Mouse (Mus musculus): ENCODE measurements at regions not wholly inside any gene's neighbourhood (a gene's known extent, or its start where the extent isn't known, plus 50 kb on each side); places are given as distances from the start of the nearest gene placed in this dataset.
"Not testable (repeated sequence)": the region's sequence is repeated elsewhere in the genome, so short reads cannot be mapped to it uniquely, and the experiment has no call there.

DNA sequence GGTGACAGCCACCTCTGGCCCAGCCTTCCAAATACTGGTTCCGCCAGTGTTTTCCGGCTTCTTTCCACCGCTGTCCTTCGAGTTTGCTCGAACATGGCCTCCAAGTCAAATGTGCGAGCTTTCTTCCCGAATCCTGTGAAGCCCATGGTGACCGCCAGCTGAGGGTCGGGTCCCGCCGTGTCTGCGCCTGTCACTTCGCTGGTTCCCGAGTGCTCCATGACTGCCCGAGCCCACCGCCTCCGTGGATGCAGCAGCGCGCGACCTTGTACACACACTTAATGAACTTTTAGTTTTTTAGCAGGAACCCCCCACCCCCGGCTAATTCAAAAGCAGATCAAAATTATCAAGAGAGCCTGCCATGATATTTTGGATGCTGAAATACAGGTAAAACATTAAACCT is 153.2 kb upstream of the Pmfbp1 start:
- not testable (repeated sequence) for H3K9ac ChIP-seq (replicated peaks; ENCODE audit: low read depth, low read length); H3K27me3 ChIP-seq (ENCODE audit: control insufficient read depth, insufficient read depth, low read length); H3K4me2 ChIP-seq (ENCODE audit: low read depth, low read length); H3K4me1 ChIP-seq (ENCODE audit: control insufficient read depth, insufficient read depth, low read length); H3K9me3 ChIP-seq (ENCODE audit: control insufficient read depth, low read length); H3K4me3 ChIP-seq (ENCODE audit: low read depth, low read length); H3K27ac ChIP-seq (ENCODE audit: low read depth, low read length); H3K36me3 ChIP-seq (ENCODE audit: control insufficient read depth, insufficient read depth, low read length); ATAC-seq (ENCODE audit: low read depth)
- 87% methylated on average over 21 of the region's 21 CpGs for WGBS

DNA sequence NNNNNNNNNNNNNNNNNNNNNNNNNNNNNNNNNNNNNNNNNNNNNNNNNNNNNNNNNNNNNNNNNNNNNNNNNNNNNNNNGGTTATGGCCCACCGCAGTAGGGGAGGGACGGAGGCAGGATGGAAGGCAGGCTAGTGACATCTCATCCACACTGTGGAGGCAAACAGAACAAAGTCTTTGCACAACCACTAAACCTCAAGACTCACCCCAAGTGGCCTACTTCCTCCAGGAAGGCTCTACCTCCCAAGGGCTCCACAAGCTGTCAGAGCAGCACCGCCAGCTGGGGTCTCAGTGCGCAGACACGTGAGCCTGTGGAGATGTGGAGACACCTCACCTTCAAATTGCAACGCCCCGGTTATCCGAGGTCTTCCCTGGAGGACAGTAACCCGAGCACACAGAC is 138.7 kb upstream of the Pmfbp1 start:
- Histone ChIP-seq H3K4me1 (ENCODE audit: control insufficient read depth, insufficient read depth, low read length) (peaks cover 29% of the 10 kb centered on the region), H3K4me3 (ENCODE audit: low read depth, low read length) (no peak overlapping the region), H3K27me3 (ENCODE audit: control insufficient read depth, insufficient read depth, low read length) (no peaks in the 10 kb centered on the region), H3K36me3 (ENCODE audit: control insufficient read depth, insufficient read depth, low read length) (no peaks in the 10 kb centered on the region), H3K27ac (ENCODE audit: low read depth, low read length) (no peak overlapping the region), H3K9me3 (ENCODE audit: control insufficient read depth, low read length) (no peaks in the 10 kb centered on the region), H3K4me2 (ENCODE audit: low read depth, low read length) (no peak overlapping the region), H3K9ac (replicated peaks; ENCODE audit: low read depth, low read length) (no peak overlapping the region)
- WGBS: 81% methylated on average over 9 of the region's 9 CpGs
- ATAC-seq (ENCODE audit: low read depth): no peak

DNA sequence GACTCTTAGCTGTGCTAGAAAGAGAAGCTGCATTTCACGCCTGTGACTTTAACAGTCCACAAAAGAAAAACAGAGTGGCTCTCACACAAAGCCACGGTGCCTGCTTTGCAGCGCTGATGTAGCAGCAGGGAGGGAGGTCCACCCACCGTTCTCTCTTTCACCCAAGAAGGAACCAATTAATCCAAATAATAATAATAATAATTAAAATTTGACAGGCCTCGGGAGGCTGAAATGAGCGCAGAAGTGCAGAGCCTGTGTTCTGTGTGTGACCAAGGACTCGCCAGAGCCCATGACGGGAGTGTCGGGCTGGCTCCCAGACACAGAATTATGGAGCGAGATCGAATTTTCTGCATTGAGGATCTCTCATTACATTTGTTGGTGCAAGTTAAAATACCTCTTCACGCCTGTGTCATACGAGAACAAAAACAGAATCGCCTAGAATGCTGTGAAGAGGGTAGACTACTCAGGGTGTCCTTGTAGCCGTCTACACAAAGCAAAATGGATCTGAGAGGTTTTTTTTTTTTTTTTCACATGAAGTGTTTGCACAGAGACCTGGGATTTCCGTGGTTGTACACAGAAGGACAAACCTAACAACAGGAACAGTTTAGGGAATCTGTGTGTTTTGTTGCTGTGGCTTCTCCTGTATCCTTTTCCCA is 134.3 kb upstream of the Pmfbp1 start:
- H3K9me3 ChIP-seq (ENCODE audit: control insufficient read depth, low read length): no peaks in the 10 kb centered on the region

DNA sequence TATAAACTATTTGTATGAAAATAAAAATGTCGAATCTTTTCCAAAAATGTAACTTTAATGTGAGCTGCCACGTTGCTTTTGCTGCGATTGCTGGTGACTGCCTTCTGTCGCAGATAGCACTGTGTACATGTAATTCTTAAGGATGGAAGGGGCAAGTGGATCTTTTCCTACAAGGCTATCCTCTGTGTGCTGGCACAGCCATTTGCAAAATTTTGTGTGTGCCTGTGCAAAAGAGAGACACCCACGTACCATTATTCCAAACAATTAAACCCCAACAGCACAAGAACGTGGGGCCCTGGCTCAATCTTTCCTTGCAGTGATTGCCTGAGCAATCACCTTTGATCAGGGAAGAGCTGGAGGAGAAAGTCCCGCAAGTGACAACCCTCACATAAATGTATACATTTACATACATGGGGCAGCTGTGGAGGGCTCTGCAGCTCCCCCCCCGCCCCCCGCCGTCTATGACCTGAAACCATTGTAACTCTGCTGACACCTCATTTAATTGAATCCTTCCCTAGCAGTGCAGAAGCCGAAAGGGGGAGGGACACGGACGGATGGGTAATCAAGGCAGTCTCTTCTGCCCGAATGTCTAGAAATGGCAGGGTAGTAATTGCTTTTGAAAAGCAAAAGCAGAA is 133.6 kb upstream of the Pmfbp1 start:
- Histone ChIP-seq H3K4me2 (ENCODE audit: low read depth, low read length) (peak overlapping the region; percentile 52), H3K36me3 (ENCODE audit: control insufficient read depth, insufficient read depth, low read length) (no peaks in the 10 kb centered on the region), H3K4me3 (ENCODE audit: low read depth, low read length) (no peak overlapping the region), H3K9me3 (ENCODE audit: control insufficient read depth, low read length) (no peaks in the 10 kb centered on the region), H3K27me3 (ENCODE audit: control insufficient read depth, insufficient read depth, low read length) (no peaks in the 10 kb centered on the region), H3K4me1 (ENCODE audit: control insufficient read depth, insufficient read depth, low read length) (peaks cover 23% of the 10 kb centered on the region), H3K27ac (ENCODE audit: low read depth, low read length) (peak overlapping the region; percentile 94), H3K9ac (replicated peaks; ENCODE audit: low read depth, low read length) (peak overlapping the region; percentile 60; the same call in 1 of the 2 replicates)
- peak; percentile 55 for ATAC-seq (ENCODE audit: low read depth)
- 9% methylated on average over 14 of the region's 14 CpGs for WGBS

More for the DNA sequence above, 134.3 kb upstream of the Pmfbp1 start:
- Histone ChIP-seq H3K27ac (ENCODE audit: low read depth, low read length) (peak overlapping the region; percentile 94), H3K27me3 (ENCODE audit: control insufficient read depth, insufficient read depth, low read length) (no peaks in the 10 kb centered on the region), H3K9ac (replicated peaks; ENCODE audit: low read depth, low read length) (peak overlapping the region; percentile 60), H3K4me1 (ENCODE audit: control insufficient read depth, insufficient read depth, low read length) (peaks cover 23% of the 10 kb centered on the region), H3K4me3 (ENCODE audit: low read depth, low read length) (peak overlapping the region; percentile 9; the same call in 1 of the 2 replicates), H3K4me2 (ENCODE audit: low read depth, low read length) (peak overlapping the region; percentile 52), H3K36me3 (ENCODE audit: control insufficient read depth, insufficient read depth, low read length) (no peaks in the 10 kb centered on the region)
- 7% methylated on average over 16 of the region's 16 CpGs for WGBS
- peak; percentile 42; the same call in 1 of the 2 replicates for ATAC-seq (ENCODE audit: low read depth)

DNA sequence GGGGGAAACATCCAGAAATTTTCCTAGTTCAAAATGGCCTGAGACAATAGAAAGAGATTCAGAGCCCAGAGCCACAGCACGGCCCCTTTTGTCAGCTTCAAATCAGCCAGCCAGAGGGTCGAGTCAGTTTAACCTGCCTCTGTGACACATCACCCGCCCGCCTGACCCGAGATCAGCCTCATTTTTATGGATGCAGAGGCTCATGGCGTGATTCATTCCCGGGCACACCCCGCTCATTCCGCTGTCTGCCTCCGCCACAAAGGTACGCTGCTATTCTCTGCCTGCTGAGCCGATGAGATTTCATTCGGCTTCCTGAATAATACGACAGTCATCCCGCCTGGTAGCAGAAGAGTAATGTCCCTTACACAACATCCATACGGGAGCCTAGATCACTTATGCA is 132.9 kb upstream of the Pmfbp1 start:
- peak overlapping the region; percentile 60 for H3K9ac ChIP-seq (replicated peaks; ENCODE audit: low read depth, low read length)
- WGBS: 2% methylated on average over 16 of the region's 16 CpGs
- H3K36me3 ChIP-seq (ENCODE audit: control insufficient read depth, insufficient read depth, low read length): no peaks in the 10 kb centered on the region
- H3K4me2 ChIP-seq (ENCODE audit: low read depth, low read length): peak overlapping the region; percentile 52
- peak overlapping the region; percentile 94 for H3K27ac ChIP-seq (ENCODE audit: low read depth, low read length)
- no peaks in the 10 kb centered on the region for H3K9me3 ChIP-seq (ENCODE audit: control insufficient read depth, low read length)
- H3K27me3 ChIP-seq (ENCODE audit: control insufficient read depth, insufficient read depth, low read length): no peaks in the 10 kb centered on the region
- H3K4me3 ChIP-seq (ENCODE audit: low read depth, low read length): peak overlapping the region; percentile 11; the same call in 1 of the 2 replicates
- peaks cover 23% of the 10 kb centered on the region for H3K4me1 ChIP-seq (ENCODE audit: control insufficient read depth, insufficient read depth, low read length)
- peak; percentile 77 for ATAC-seq (ENCODE audit: low read depth)

DNA sequence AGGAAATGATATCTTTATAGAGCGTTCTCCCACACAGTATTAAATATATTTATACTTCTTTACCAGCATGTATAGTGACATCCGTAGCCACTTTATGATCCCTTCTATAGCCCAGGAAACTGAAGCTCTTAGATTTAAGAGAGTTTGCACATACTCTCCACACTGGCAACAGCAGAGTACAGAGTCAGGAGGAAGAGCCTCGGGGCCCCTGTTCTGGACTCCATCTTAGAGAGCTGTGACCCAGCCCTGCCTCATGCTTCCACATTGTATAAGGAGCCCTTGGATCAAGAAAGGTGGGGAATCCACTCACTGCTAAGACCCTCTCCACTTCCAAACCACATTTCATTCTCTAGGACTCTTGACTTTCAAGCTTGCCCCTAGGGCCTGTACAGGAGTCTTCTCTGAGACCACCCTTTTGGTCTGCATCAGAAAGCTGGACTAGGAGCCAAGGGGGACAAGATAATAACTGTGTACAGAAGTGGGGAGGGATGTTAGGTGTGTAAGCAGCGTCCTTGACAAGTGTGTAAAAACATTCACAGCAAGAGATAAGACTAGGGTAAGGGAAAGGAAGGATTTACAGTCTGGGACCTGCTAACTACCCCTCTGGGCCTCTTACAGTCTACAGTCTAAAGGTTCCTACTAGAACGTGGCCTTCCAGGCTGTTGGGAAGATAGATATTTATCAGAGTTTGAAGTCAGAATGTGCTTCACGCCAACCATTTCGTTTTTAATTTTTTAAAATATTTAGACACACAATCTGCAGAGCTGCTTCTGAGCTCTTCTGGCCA is 132.1 kb upstream of the Pmfbp1 start:
- ATAC-seq (ENCODE audit: low read depth): no peak
- Histone ChIP-seq H3K4me2 (ENCODE audit: low read depth, low read length) (no peak overlapping the region), H3K9ac (replicated peaks; ENCODE audit: low read depth, low read length) (no peak overlapping the region)

DNA sequence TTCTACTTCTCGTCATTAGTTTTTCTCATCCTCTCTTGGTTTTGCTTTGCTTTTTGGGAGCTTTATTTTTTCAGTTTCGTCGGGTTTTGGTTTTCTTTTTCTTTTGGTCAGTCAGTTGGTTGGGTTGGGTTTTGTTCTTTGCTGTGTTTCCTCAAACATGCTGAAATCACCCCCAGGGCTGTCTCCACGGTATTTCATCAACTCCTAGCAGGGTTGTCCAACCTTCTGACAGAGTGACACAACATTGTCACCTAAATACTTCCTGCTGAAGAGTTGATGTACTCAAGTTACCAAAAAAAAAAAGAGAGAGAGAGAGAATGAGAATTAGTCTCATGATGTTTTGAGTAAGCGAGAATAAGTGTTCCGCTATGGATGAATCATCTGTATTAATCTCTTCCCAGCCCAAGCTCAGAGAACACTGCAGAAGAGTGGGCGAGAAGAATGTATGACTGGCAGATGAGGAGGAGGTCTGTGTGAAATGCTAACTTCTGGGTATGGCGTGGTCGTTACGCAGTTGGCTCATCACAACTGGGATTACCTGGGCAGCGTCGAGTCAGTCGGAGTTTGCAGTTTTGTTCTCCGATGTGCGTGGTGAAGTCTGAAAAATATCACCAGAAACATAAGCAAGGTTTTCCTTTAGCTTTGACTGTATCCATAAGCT is 130.5 kb upstream of the Pmfbp1 start:
- whole genome bisulfite sequencing: 96% methylated on average over 15 of the region's 15 CpGs
- Histone ChIP-seq H3K27me3 (ENCODE audit: control insufficient read depth, insufficient read depth, low read length) (no peaks in the 10 kb centered on the region), H3K27ac (ENCODE audit: low read depth, low read length) (no peak overlapping the region), H3K36me3 (ENCODE audit: control insufficient read depth, insufficient read depth, low read length) (no peaks in the 10 kb centered on the region), H3K4me1 (ENCODE audit: control insufficient read depth, insufficient read depth, low read length) (peaks cover 23% of the 10 kb centered on the region), H3K4me2 (ENCODE audit: low read depth, low read length) (no peak overlapping the region), H3K9ac (replicated peaks; ENCODE audit: low read depth, low read length) (no peak overlapping the region), H3K9me3 (ENCODE audit: control insufficient read depth, low read length) (no peaks in the 10 kb centered on the region), H3K4me3 (ENCODE audit: low read depth, low read length) (no peak overlapping the region)
- no peak for ATAC-seq (ENCODE audit: low read depth)

More for the DNA sequence above, 132.1 kb upstream of the Pmfbp1 start:
- Histone ChIP-seq H3K9me3 (ENCODE audit: control insufficient read depth, low read length) (no peaks in the 10 kb centered on the region), H3K4me1 (ENCODE audit: control insufficient read depth, insufficient read depth, low read length) (peaks cover 23% of the 10 kb centered on the region), H3K27ac (ENCODE audit: low read depth, low read length) (peak overlapping the region; percentile 94), H3K27me3 (ENCODE audit: control insufficient read depth, insufficient read depth, low read length) (no peaks in the 10 kb centered on the region), H3K36me3 (ENCODE audit: control insufficient read depth, insufficient read depth, low read length) (no peaks in the 10 kb centered on the region), H3K4me3 (ENCODE audit: low read depth, low read length) (no peak overlapping the region)
- WGBS: 61% methylated on average over 7 of the region's 7 CpGs

DNA sequence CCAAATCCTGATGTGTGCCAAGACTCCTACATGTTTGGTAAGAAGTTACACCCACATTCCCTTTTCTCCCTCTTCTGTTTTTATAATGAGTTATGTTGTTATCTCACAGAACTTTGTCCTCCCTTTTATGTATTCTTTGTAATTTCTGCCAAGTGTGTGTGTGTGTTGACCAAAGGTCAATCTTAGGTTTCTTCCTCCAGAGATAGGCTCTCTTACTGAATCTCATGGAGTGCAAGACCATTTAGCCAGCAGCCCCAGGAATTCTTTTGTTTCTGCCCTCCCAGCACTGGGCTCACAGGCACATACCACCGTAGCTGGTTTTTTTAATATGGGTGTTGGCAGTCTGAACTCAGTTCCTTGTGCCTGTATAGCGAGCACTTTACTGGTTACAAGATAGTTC is 119.8 kb upstream of the Pmfbp1 start:
- Histone ChIP-seq H3K4me3 (ENCODE audit: low read depth, low read length) (no peak overlapping the region), H3K4me1 (ENCODE audit: control insufficient read depth, insufficient read depth, low read length) (no peaks in the 10 kb centered on the region), H3K36me3 (ENCODE audit: control insufficient read depth, insufficient read depth, low read length) (no peaks in the 10 kb centered on the region), H3K4me2 (ENCODE audit: low read depth, low read length) (no peak overlapping the region), H3K27me3 (ENCODE audit: control insufficient read depth, insufficient read depth, low read length) (no peaks in the 10 kb centered on the region), H3K9ac (replicated peaks; ENCODE audit: low read depth, low read length) (no peak overlapping the region), H3K9me3 (ENCODE audit: control insufficient read depth, low read length) (no peaks in the 10 kb centered on the region), H3K27ac (ENCODE audit: low read depth, low read length) (no peak overlapping the region)
- 70% methylated on average over 2 of the region's 2 CpGs for WGBS
- ATAC-seq (ENCODE audit: low read depth): no peak

Data from neural tube, embryonic 14.5 days (tissue).